Mouse (Mus musculus): ENCODE data around the gene Esrp2. TPM values are rescaled to one million over a fixed set of nuclear protein-coding genes. Genes with fewer than 3 reads are reported as not detected.

The Esrp2 gene
- total and polyA plus RNA-seq, 3 experiments: not detected

GRCm38 (mm10) chr8:106131488-106132222 lies 5.1 kb downstream of the Esrp2 start:
- ATAC-seq (ENCODE audit: extremely low read depth, insufficient number of reproducible peaks, low FRiP score, poor library complexity, severe bottlenecking): no peak
- H3K9me3 ChIP-seq (replicated peaks): no peaks in the 10 kb centered on the region; the same call in 1 of the 2 replicates
- H3K4me1 ChIP-seq (ENCODE audit: insufficient read depth, low read depth, low read length): peaks cover 21% of the 10 kb centered on the region
- H3K4me3 ChIP-seq (ENCODE audit: low read depth, low read length): no peak overlapping the region
- DNase-seq (ENCODE audit: low spot score): no peak
- H3K36me3 ChIP-seq (replicated peaks): peaks cover 77% of the 10 kb centered on the region
- TF ChIP-seq TAL1 (conservative IDR thresholded peaks at IDR 0.05; ENCODE audit: low read depth, low read length): no peak
- no peak for TF ChIP-seq CTCF (IDR thresholded peaks at IDR 0.05; ENCODE audit: low read depth, low read length)
- TF ChIP-seq GATA1 (IDR thresholded peaks at IDR 0.05; ENCODE audit: borderline replicate concordance, low read length): no peak
- H3K27me3 ChIP-seq (ENCODE audit: insufficient read depth, low read length): peaks cover 30% of the 10 kb centered on the region

- Histone ChIP-seq H3K4me3 (ENCODE audit: low read depth, low read length) (no peak overlapping the region), H3K4me1 (ENCODE audit: insufficient read depth, low read depth, low read length) (peaks cover 15% of the 10 kb centered on the region), H3K9me3 (replicated peaks) (no peaks in the 10 kb centered on the region), H3K27me3 (ENCODE audit: insufficient read depth, low read length) (peaks cover 23% of the 10 kb centered on the region), H3K36me3 (replicated peaks) (peaks cover 83% of the 10 kb centered on the region)
- ATAC-seq (ENCODE audit: extremely low read depth, insufficient number of reproducible peaks, low FRiP score, poor library complexity, severe bottlenecking) (no peak), DNase-seq (ENCODE audit: low spot score) (no peak)
- TF ChIP-seq GATA1 (IDR thresholded peaks at IDR 0.05; ENCODE audit: borderline replicate concordance, low read length) (no peak), POLR2AphosphoS5 (IDR thresholded peaks at IDR 0.05; ENCODE audit: insufficient replicate concordance, low read depth, low read length) (no peak), GATA2 (IDR thresholded peaks at IDR 0.05; ENCODE audit: borderline replicate concordance, low read depth, low read length) (no peak)
Measured at GRCm38 (mm10) chr8:106131021-106131420, 5.8 kb downstream of the Esrp2 start.

- Histone ChIP-seq H3K4me3 (ENCODE audit: low read depth, low read length) (no peak overlapping the region), H3K36me3 (replicated peaks) (peaks cover 84% of the 10 kb centered on the region), H3K27me3 (ENCODE audit: insufficient read depth, low read length) (peaks cover 18% of the 10 kb centered on the region), H3K4me1 (ENCODE audit: insufficient read depth, low read depth, low read length) (peaks cover 10% of the 10 kb centered on the region), H3K9me3 (replicated peaks) (no peaks in the 10 kb centered on the region)
- DNase-seq (ENCODE audit: low spot score) (no peak), ATAC-seq (ENCODE audit: extremely low read depth, insufficient number of reproducible peaks, low FRiP score, poor library complexity, severe bottlenecking) (no peak)
- no peak for TF ChIP-seq CTCF (IDR thresholded peaks at IDR 0.05; ENCODE audit: low read depth, low read length)
- TF ChIP-seq GATA1 (IDR thresholded peaks at IDR 0.05; ENCODE audit: borderline replicate concordance, low read length): no peak
- no peak for TF ChIP-seq POLR2AphosphoS5 (IDR thresholded peaks at IDR 0.05; ENCODE audit: insufficient replicate concordance, low read depth, low read length)
- TF ChIP-seq GATA2 (IDR thresholded peaks at IDR 0.05; ENCODE audit: borderline replicate concordance, low read depth, low read length): no peak
- TF ChIP-seq TAL1 (conservative IDR thresholded peaks at IDR 0.05; ENCODE audit: low read depth, low read length): no peak
Measured at GRCm38 (mm10) chr8:106130505-106130904, 6.3 kb downstream of the Esrp2 start.

- Histone ChIP-seq H3K9me3 (replicated peaks) (no peaks in the 10 kb centered on the region), H3K27me3 (ENCODE audit: insufficient read depth, low read length) (peaks cover 13% of the 10 kb centered on the region), H3K36me3 (replicated peaks) (peaks cover 86% of the 10 kb centered on the region), H3K4me3 (ENCODE audit: low read depth, low read length) (no peak overlapping the region), H3K4me1 (ENCODE audit: insufficient read depth, low read depth, low read length) (peaks cover 9% of the 10 kb centered on the region)
- ATAC-seq (ENCODE audit: extremely low read depth, insufficient number of reproducible peaks, low FRiP score, poor library complexity, severe bottlenecking) (no peak), DNase-seq (ENCODE audit: low spot score) (no peak)
- TF ChIP-seq CTCF (IDR thresholded peaks at IDR 0.05; ENCODE audit: low read depth, low read length) (no peak), GATA2 (IDR thresholded peaks at IDR 0.05; ENCODE audit: borderline replicate concordance, low read depth, low read length) (no peak), POLR2AphosphoS5 (IDR thresholded peaks at IDR 0.05; ENCODE audit: insufficient replicate concordance, low read depth, low read length) (no peak), GATA1 (IDR thresholded peaks at IDR 0.05; ENCODE audit: borderline replicate concordance, low read length) (no peak), TAL1 (conservative IDR thresholded peaks at IDR 0.05; ENCODE audit: low read depth, low read length) (no peak)
Measured at GRCm38 (mm10) chr8:106129997-106130396, 6.8 kb downstream of the Esrp2 start.

GRCm38 (mm10) chr8:106129232-106129930 lies 7.4 kb downstream of the Esrp2 start:
- no peak for DNase-seq (ENCODE audit: low spot score)
- no peaks in the 10 kb centered on the region for H3K9me3 ChIP-seq (replicated peaks)
- peaks cover 91% of the 10 kb centered on the region for H3K36me3 ChIP-seq (replicated peaks)
- H3K4me3 ChIP-seq (ENCODE audit: low read depth, low read length): no peak overlapping the region
- H3K27me3 ChIP-seq (ENCODE audit: insufficient read depth, low read length): peaks cover 7% of the 10 kb centered on the region; the same call in 1 of the 2 replicates
- H3K4me1 ChIP-seq (ENCODE audit: insufficient read depth, low read depth, low read length): peaks cover 9% of the 10 kb centered on the region
- no peak for ATAC-seq (ENCODE audit: extremely low read depth, insufficient number of reproducible peaks, low FRiP score, poor library complexity, severe bottlenecking)
- TF ChIP-seq CTCF (IDR thresholded peaks at IDR 0.05; ENCODE audit: low read depth, low read length) (no peak), TAL1 (conservative IDR thresholded peaks at IDR 0.05; ENCODE audit: low read depth, low read length) (no peak), GATA1 (IDR thresholded peaks at IDR 0.05; ENCODE audit: borderline replicate concordance, low read length) (no peak), POLR2AphosphoS5 (IDR thresholded peaks at IDR 0.05; ENCODE audit: insufficient replicate concordance, low read depth, low read length) (no peak), GATA2 (IDR thresholded peaks at IDR 0.05; ENCODE audit: borderline replicate concordance, low read depth, low read length) (no peak)

GRCm38 (mm10) chr8:106127882-106128410 lies 8.8 kb downstream of the Esrp2 start:
- ATAC-seq (ENCODE audit: extremely low read depth, insufficient number of reproducible peaks, low FRiP score, poor library complexity, severe bottlenecking): no peak

More at GRCm38 (mm10) chr8:106127882-106128410, 8.8 kb downstream of the Esrp2 start:
- Histone ChIP-seq H3K36me3 (replicated peaks) (peaks cover 87% of the 10 kb centered on the region), H3K4me3 (ENCODE audit: low read depth, low read length) (no peak overlapping the region), H3K9me3 (replicated peaks) (no peaks in the 10 kb centered on the region), H3K27me3 (ENCODE audit: insufficient read depth, low read length) (no peaks in the 10 kb centered on the region), H3K4me1 (ENCODE audit: insufficient read depth, low read depth, low read length) (peaks cover 9% of the 10 kb centered on the region)
- TF ChIP-seq POLR2AphosphoS5 (IDR thresholded peaks at IDR 0.05; ENCODE audit: insufficient replicate concordance, low read depth, low read length) (no peak), GATA1 (IDR thresholded peaks at IDR 0.05; ENCODE audit: borderline replicate concordance, low read length) (no peak), CTCF (IDR thresholded peaks at IDR 0.05; ENCODE audit: low read depth, low read length) (no peak), GATA2 (IDR thresholded peaks at IDR 0.05; ENCODE audit: borderline replicate concordance, low read depth, low read length) (no peak), TAL1 (conservative IDR thresholded peaks at IDR 0.05; ENCODE audit: low read depth, low read length) (no peak)
- DNase-seq (ENCODE audit: low spot score): no peak

Measured in G1E (cell line).